Comparison of ENCODE assay signal across 30 mouse cellular contexts in genomic region chr3:105790338-105790737, GRCm38 (mm10).
"Had no signal": no experiment of that assay in that cellular context is flagged by ENCODE, and none has a peak within 500 bp of the region (broad histone marks: within the 10 kb centered on the region; RNA-seq: fewer than 3 reads in every experiment).

No protein-coding gene starts in this region.

- H3K4me1 ChIP-seq: limb, embryonic 10.5 days; limb, embryonic 12.5 days; limb, embryonic 13.5 days; limb, embryonic 15.5 days; lung, embryonic 15.5 days; midbrain, embryonic 10.5 days; midbrain, embryonic 12.5 days; midbrain, embryonic 13.5 days; midbrain, embryonic 15.5 days; neural tube, embryonic 12.5 days had no signal

- H3K4me3 ChIP-seq: left cerebral cortex, adult 2 months; limb, embryonic 10.5 days; limb, embryonic 12.5 days; limb, embryonic 13.5 days; limb, embryonic 15.5 days; liver, embryonic 13.5 days; liver, embryonic 15.5 days; lung, embryonic 15.5 days; megakaryocyte, embryonic 14.5 days; midbrain, embryonic 10.5 days; midbrain, embryonic 12.5 days; midbrain, embryonic 13.5 days; midbrain, embryonic 15.5 days; myocyte; neural tube, embryonic 12.5 days had no signal

- DNase-seq: layer of hippocampus, postnatal 36 days; left cerebral cortex, postnatal 4 days; liver, embryonic 13.5 days; lung, adult 18-20 months; lung, adult 2 months; lung, embryonic 14.5 days; lung, postnatal 10 days; lung, postnatal 14 days; lung, postnatal 36 days; lung, postnatal 4 days; midbrain, embryonic 14.5 days had no signal

- H3K9me3 ChIP-seq: limb, embryonic 10.5 days; limb, embryonic 15.5 days; liver, embryonic 13.5 days; liver, embryonic 15.5 days; lung, embryonic 15.5 days; megakaryocyte, embryonic 14.5 days; midbrain, embryonic 10.5 days; midbrain, embryonic 12.5 days; midbrain, embryonic 15.5 days; neural tube, embryonic 12.5 days had no signal

- H3K27ac ChIP-seq: left cerebral cortex, adult 2 months; limb, embryonic 10.5 days; limb, embryonic 12.5 days; limb, embryonic 13.5 days; limb, embryonic 15.5 days; liver, embryonic 14.5 days; lung, embryonic 15.5 days; macrophage; midbrain, embryonic 10.5 days; midbrain, embryonic 12.5 days; midbrain, embryonic 13.5 days; midbrain, embryonic 15.5 days; neural tube, embryonic 12.5 days had no signal

- H3K9ac ChIP-seq: limb, embryonic 12.5 days; limb, embryonic 13.5 days; limb, embryonic 15.5 days; liver, embryonic 13.5 days; liver, embryonic 14.5 days; liver, embryonic 15.5 days; lung, embryonic 14.5 days; lung, embryonic 15.5 days; midbrain, embryonic 12.5 days; midbrain, embryonic 13.5 days; midbrain, embryonic 15.5 days; neural tube, embryonic 12.5 days had no signal

- ATAC-seq: lung, postnatal 0 days; midbrain, embryonic 13.5 days; midbrain, embryonic 15.5 days; midbrain, embryonic 16.5 days had no signal

- H3K4me2 ChIP-seq: limb, embryonic 12.5 days; limb, embryonic 13.5 days; limb, embryonic 15.5 days; liver, embryonic 13.5 days; liver, embryonic 15.5 days; lung, embryonic 14.5 days; lung, embryonic 15.5 days; midbrain, embryonic 11.5 days; midbrain, embryonic 12.5 days; midbrain, embryonic 13.5 days; midbrain, embryonic 15.5 days; neural tube, embryonic 12.5 days had no signal

- H3K27me3 ChIP-seq: limb, embryonic 12.5 days; limb, embryonic 13.5 days; limb, embryonic 15.5 days; liver, embryonic 13.5 days; liver, embryonic 15.5 days; lung, embryonic 15.5 days; megakaryocyte, embryonic 14.5 days; midbrain, embryonic 12.5 days; midbrain, embryonic 13.5 days; midbrain, embryonic 15.5 days; neural tube, embryonic 12.5 days had no signal

- H3K36me3 ChIP-seq: lung, embryonic 15.5 days; midbrain, embryonic 13.5 days; midbrain, embryonic 15.5 days had no signal
